Mouse (Mus musculus) E14TG2a.4 (cell line): ENCODE results near the gene Ddit4.

Experiments used
- CTCF ChIP-seq: conservative IDR thresholded peaks from 2 replicates; pipeline ENCODE4 v1.5.1; 2014; ENCODE audit warnings: low read length
- NANOG ChIP-seq: IDR thresholded peaks from 2 replicates; pipeline ENCODE4 v1.6.1; 2014; ENCODE audit warnings: borderline replicate concordance, low read length, mixed read lengths
- POU5F1 ChIP-seq: IDR thresholded peaks from 2 replicates; pipeline ENCODE4 v1.6.1; 2014; ENCODE audit warnings: low read length, borderline replicate concordance

GRCm38 (mm10) chr10:59990393-59990792 lies 38.8 kb upstream of the Ddit4 start:
- no peak for TF ChIP-seq CTCF
- no peak for TF ChIP-seq NANOG
- TF ChIP-seq POU5F1 = no peak
